Mouse (Mus musculus) brown adipose tissue, adult 24 weeks (tissue): ENCODE measurements around the gene Lrp6. TPM values are rescaled to one million over a fixed set of nuclear protein-coding genes. Genes with fewer than 3 reads are reported as not detected.

Source experiments
- polyA plus RNA-seq: library from polyadenylated mRNA; stranded (reverse); fragments of >200 nt; gene quantifications from 2 replicates; pipeline ENCODE4 v1.2.4, GENCODE M21; 2012; ENCODE audit not compliant: missing spikeins, insufficient read depth, insufficient read length

The Lrp6 gene
- polyA plus RNA-seq, 1 experiment = 33.0 TPM

Other genes with a start within 250 kb of the Lrp6 start
- not detected in 2 replicates for gene Bcl2l14, start 170.6 kb downstream of the Lrp6 start, polyA plus RNA-seq
- 0.87 and 1.3 TPM in 2 replicates for gene Mansc1, start 65.5 kb upstream of the Lrp6 start, polyA plus RNA-seq
- 7.3 and 15.2 TPM in 2 replicates for gene Borcs5, start 72.5 kb upstream of the Lrp6 start, polyA plus RNA-seq
- 13.4 and 16.6 TPM in 2 replicates for gene Dusp16, start 225.7 kb upstream of the Lrp6 start, polyA plus RNA-seq